Mouse (Mus musculus) cortical plate, adult 2 months (tissue): ENCODE data around the gene Kansl1. TPM values are rescaled to one million over a fixed set of nuclear protein-coding genes. Genes with fewer than 3 reads are reported as not detected.
A peak's percentile ranks its signal among the peaks of the same experiment; 100 is the strongest.

Experiments used
- H3K27ac ChIP-seq: fragments of 200-500 bp; 2 replicates; pipeline ENCODE4 v1.5.1; 2012; ENCODE audit warnings: low read length, control low read depth, inconsistent platforms; ENCODE audit not compliant: insufficient read depth
- H3K4me1 ChIP-seq: fragments of 200-500 bp; 2 replicates; pipeline ENCODE4 v1.6.1; 2011; ENCODE audit warnings: low read length; ENCODE audit not compliant: control insufficient read depth, insufficient read depth
- H3K4me3 ChIP-seq: fragments of 200-500 bp; 2 replicates; pipeline ENCODE4 v1.5.1; 2011; ENCODE audit warnings: mild to moderate bottlenecking, low read length, control low read depth; ENCODE audit not compliant: insufficient read depth
- CTCF ChIP-seq: fragments of 200-500 bp; IDR thresholded peaks from 2 replicates; pipeline ENCODE4 v1.5.1; 2011; ENCODE audit warnings: mild to moderate bottlenecking, control low read depth, low read length; ENCODE audit not compliant: insufficient read depth; ENCODE audit errors: extremely low read depth
- POLR2A ChIP-seq: fragments of 200-500 bp; IDR thresholded peaks from 2 replicates; pipeline ENCODE4 v1.6.1; 2011; ENCODE audit warnings: mild to moderate bottlenecking, low read length, control low read depth; ENCODE audit not compliant: insufficient read depth; ENCODE audit errors: extremely low read depth
- polyA plus RNA-seq: library from polyadenylated mRNA; depleted of rRNA; stranded (reverse); fragments of >200 nt; gene quantifications from 2 replicates; pipeline ENCODE4 v1.2.3, GENCODE M21; 2012

Gene Kansl1
- polyA plus RNA-seq, 1 experiment: 85.7 TPM

- H3K4me3 ChIP-seq: no peak overlapping the region
- H3K4me1 ChIP-seq: peaks cover 2% of the 10 kb centered on the region; the same call in 1 of the 2 replicates
- no peak overlapping the region for H3K27ac ChIP-seq
- no peak for TF ChIP-seq CTCF
- no peak for TF ChIP-seq POLR2A
Observed at GRCm38 (mm10) chr11:104316685-104317400, 151.8 kb downstream of the Kansl1 start.

- TF ChIP-seq POLR2A (no peak), CTCF (peak; percentile 95)
- Histone ChIP-seq H3K4me1 (peaks cover 2% of the 10 kb centered on the region; the same call in 1 of the 2 replicates), H3K27ac (no peak overlapping the region), H3K4me3 (no peak overlapping the region)
Observed at GRCm38 (mm10) chr11:104315703-104316102, 153.0 kb downstream of the Kansl1 start.

DNA sequence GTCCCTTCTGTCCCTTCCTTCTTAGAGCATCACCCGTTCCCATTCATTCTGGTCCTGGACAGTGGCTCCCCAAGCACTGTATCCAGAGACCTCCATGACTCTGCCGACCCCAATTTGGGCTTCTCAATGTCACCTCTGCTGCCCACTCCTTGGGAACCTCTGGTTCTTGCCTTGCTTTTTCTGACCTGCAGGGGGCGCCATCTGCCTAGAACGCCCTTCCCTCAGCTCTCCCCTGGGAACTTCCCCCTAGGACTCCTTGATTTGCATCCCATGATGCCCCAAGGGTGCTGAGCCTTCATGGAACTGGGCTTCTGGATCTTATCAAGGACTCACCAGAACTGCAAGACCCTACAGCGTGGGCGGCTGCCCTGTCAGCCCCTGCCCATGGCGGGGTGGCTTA is 157.0 kb downstream of the Kansl1 start:
- no peak overlapping the region for H3K4me3 ChIP-seq
- peak; percentile 35; the same call in 1 of the 2 replicates for TF ChIP-seq CTCF
- no peak for TF ChIP-seq POLR2A
- no peak overlapping the region for H3K27ac ChIP-seq
- H3K4me1 ChIP-seq: no peaks in the 10 kb centered on the region

DNA sequence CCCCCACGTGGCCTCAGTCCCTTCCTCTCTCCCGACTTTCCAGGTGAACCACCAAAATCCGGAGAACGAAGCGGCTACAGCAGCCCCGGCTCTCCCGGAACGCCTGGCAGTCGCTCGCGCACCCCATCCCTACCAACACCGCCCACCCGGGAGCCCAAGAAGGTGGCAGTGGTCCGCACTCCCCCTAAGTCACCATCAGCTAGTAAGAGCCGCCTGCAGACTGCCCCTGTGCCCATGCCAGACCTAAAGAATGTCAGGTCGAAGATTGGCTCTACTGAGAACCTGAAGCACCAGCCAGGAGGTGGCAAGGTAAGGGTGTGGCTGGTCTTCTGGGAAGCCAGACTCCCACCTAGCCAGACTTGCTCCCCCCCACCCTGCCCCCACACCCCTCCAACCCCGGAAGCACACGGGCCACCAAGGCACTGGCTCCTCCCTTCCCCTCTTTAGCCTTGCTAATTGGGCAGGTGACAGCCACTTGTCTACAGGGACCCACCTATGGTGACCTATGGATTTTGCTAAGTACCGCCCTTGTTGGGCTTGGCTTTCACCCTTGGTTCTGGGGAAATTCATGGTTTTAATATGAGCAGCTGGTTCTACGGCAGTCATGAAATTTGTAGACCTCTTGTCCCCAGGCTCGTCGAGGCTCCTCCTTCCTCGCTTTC is 158.3 kb downstream of the Kansl1 start:
- no peak overlapping the region for H3K4me3 ChIP-seq
- TF ChIP-seq CTCF: no peak
- no peak for TF ChIP-seq POLR2A
- H3K27ac ChIP-seq: no peak overlapping the region
- no peaks in the 10 kb centered on the region for H3K4me1 ChIP-seq

DNA sequence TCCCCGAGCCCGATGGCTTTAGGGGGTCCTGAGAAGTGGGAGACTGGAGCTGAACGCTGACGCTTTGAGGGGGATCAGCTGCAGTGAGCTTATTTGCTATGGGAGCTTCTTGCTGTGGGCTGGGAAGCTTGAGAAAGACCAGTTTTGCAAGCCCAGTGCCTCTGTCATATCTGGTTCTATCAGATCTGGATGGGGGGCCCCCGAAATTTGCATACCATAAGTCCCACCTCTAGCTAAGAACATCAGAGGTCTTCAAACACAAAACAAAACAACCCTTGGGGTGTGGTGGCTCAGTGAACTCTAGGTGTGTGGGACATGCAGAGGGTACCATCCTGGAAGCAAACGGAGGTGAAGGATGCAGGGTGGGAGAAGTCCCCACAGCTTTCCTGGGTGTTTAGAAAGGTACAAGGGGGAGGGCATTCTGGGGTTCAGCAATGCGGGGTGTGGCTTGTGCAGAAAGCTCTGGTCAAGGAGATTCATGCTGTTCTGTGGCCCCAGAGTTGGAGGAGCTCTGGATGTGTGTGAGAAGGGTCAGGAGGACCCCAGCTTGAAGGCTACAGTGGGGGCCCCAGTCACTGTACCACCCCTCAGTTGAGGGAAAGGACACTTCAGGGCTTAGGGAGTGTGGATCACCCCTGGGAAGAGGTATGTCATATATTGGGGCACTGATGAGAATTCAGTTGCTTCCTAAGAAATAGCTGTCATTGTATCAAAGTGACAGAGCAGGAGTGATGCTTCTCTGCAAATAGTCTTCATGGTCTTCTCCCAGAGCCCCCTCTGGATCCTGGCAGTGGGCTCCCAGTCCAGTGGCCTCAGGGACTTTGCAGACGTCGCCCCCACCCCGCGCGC is 159.1 kb downstream of the Kansl1 start:
- Histone ChIP-seq H3K27ac (no peak overlapping the region), H3K4me3 (no peak overlapping the region), H3K4me1 (no peaks in the 10 kb centered on the region)
- TF ChIP-seq CTCF (no peak), POLR2A (no peak)

- Histone ChIP-seq H3K4me1 (peaks cover 3% of the 10 kb centered on the region), H3K4me3 (no peak overlapping the region), H3K27ac (no peak overlapping the region)
- TF ChIP-seq CTCF (no peak), POLR2A (no peak)
Observed at GRCm38 (mm10) chr11:104307136-104307535, 161.5 kb downstream of the Kansl1 start.

GRCm38 (mm10) chr11:104306483-104306882 is 162.2 kb downstream of the Kansl1 start:
- Histone ChIP-seq H3K27ac (no peak overlapping the region), H3K4me1 (peaks cover 3% of the 10 kb centered on the region), H3K4me3 (no peak overlapping the region)
- TF ChIP-seq CTCF: no peak
- TF ChIP-seq POLR2A: no peak

DNA sequence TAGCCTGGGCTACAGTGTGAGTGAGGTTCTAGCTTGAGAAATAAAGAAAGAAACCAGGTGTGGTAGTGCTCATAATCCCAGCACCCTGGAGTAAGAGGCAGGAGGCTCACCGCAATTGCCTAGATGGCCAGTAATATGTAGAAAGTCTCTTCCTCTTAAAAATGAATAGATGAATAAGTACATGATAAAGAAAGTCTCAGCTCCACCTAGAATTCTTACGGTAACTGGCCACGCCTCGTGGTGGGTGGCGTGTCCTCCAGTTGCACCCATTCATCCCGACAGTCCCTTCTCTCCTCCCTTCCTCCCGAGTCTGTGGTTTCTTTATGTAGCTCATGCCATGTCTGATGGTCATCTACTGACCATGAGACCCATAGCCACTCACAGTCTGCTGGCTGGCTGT is 162.9 kb downstream of the Kansl1 start:
- peaks cover 3% of the 10 kb centered on the region for H3K4me1 ChIP-seq
- TF ChIP-seq POLR2A (no peak), CTCF (no peak)
- no peak overlapping the region for H3K4me3 ChIP-seq
- no peak overlapping the region for H3K27ac ChIP-seq
